Mouse (Mus musculus) spleen, postnatal 10 days (tissue): Measurements from ENCODE around the gene Nol4l.

Experiments
- DNase-seq, 2 experiments: peaks; one replicate each; pipeline ENCODE4 v3.0.0; 2021 to 2022; ENCODE audit warnings: low spot score in 2 of 2

The Nol4l gene

DNA sequence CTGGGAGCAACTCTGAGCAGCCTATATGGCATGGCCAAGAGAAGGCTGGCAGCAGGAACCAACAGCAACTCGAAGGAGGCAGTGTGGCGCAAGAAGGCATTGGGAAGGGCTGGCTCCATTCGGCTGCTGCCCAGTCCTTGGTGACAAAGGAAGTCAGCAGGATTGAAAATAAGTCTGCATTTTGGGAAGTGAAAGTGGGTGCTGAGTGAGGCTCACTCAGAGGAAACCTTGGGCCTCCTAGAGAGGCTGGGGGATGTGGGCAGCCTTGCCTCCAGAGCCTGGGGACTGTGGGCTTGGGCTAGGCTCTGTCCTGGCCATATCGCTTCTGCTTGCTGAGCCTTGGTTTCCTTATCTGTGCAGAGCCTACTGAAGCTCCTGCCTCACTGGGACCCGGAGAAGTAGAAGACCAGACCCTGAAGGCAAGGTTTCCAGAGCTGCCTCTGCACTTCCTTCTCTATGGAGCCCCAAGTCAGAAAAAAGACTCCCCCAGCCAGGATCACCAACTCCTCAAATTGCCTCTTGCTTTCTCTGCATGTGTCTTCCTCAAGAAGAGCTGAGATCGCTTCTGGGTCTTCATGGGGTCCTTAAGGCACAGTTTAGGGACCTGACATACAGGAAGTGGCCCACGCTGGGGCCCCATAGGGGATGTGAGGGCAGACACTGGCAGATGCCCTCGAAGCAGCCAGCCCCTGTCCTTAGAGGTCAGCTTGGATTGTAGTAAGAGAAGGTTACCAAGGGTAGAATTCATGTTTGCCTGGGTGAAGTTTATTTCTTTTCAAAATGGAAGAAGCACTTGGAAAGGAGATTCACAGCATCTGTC, 14.3 kb upstream of the Nol4l start:
- DNase-seq, result peak in 1 of 2 experiments; percentile 51

DNA sequence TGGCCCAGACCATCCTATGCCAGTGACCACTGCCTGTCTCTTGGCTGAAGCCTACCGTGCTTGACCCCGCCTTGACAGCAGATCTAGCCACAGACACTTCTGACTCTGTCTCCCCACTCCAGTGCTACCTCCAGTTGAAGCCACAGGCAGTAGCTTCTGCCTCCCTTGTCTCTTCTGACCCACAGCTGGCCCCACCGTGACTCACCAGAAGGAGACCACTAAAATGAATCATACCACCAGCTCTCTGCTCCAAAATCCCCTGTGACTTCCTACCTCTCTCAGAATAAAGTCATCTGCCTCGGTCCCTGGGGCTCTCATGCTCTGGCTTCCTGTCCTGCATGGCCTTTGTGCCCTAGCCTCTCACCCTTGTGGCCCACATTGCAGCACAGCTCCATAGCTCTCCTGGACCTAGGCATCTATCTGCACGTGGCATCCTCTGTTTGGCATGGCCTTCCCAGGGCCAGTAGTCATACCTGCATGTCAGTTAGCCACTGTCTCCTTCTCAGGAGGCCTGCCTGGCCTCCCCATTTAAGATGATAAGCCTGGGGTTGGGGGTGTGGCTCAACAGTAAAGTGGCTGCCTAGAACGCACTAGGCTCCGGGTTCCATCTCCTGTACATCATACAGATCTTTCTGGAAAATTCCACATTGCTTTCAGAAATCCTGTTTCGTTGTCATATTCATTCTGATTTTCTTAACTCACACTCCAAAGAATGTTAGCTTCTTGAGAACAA, 13.3 kb upstream of the Nol4l start:
- no peak for DNase-seq

DNA sequence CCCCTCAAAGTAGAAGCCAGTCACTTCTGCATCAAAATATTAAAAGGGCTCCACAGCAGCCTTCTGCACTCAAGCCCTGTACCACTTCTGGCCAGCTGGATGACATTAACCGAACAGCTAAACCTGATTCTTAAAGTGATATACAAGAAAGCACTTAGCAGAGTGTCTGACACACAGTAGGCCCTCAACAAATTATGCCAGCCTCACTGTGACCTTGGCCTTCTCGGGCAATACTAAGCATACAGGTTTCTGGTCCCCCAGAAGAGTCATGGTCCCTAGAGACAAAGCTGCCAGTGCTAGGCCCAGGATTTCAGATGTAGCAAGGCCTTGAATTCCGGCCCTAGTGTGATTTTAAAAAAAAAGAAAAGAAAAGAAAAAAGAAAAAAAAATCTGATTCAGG, 9.1 kb upstream of the Nol4l start:
- no peak for DNase-seq

DNA sequence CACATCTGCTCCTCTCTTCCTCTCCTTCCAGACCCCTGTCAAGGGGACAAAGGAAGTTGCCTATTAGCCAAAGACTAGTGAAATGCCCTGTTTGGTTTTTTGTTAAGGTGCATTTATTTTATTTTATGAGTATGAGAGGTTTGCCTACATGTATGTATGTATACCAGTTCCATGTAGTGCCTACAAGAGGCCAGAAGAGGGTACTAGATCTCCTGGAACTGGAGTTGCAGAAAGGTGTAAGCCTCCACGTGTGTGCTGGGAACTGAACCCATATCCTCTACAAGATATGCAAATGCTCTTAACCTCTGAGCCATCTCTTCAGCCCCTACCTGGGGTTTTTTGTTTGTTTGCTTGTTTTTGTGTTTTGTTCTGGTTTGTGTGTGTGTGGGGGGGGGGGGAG, 4.2 kb upstream of the Nol4l start:
- DNase-seq, result no peak

DNA sequence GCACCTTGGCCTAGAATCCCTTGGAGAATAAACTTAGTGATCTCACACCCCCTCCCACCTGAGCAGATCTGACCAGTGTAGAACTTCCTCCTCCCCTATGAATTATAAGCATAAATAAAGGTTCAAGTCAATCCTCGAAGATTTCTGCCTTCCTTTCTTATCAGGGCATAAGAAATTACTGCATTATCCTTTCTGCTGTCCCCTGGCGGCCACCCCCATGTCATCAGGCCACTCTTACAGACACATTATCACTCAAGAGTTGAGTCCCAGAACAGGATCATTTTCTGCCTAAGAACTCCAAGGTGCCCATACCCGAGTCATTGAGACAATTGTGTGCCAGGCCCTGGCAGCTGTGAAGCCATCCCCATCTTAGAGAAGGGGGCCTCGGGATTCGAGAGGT, 1.2 kb upstream of the Nol4l start:
- peak in 1 of 2 experiments; percentile 54 for DNase-seq

DNA sequence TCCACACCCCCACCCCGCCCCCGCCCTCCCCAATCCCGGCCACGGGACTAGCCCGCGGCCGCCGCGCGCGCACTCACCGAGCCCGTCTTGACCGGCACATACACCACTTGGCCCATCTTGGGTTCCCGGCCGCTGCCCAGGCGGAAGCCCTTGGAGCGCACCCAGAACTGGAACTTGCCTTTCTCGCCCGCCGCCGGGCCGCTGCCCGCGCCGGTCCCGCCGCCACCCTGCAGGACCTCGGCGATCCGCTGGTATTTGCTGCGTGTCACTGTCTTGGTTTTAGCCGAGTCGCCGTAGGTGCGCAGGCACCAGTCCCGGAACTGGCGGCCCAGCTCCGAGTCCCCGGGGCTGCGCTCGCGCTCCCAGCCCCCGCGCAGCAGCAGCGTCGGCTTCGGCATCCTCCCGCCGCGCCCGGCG, 398 bp downstream of the Nol4l start:
- peak; percentile 53 to 69 for DNase-seq

DNA sequence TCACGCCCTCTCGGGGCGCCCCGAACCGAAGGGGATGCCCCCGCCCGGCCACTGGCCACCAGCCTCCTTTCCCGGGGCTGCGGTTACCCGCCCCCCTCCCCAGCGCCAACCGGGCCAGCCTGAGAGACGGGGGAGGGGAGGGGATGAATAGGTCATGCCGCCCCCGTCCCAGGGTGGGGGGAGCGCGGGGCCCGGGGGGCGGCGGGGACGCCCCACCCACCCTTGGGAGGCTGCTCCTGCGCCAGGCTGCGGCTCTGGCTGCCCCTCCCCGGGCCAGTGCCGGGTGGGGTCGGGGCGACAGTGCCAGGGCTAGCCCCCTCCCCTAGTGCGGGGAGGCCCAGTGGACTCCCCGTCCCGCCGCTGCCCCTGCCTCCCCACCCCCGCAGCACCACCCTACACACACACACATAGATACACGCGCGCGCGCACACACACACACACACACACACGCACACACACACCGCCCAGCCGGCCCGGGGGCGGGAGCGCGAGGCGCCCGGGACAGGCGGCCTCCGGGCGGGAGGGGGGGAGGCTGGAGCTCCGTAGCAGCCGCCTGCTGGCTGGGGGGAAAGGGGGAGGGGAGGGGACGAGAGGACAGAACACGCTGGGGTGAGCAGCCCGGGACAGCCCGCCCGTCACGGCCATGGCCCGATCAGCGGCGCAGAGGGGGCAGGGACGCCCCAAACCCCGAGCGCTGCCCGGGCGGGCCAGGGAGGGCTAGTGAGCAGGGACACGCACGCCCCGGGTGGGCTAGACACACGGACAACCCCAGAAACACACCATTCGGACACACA, 1.0 kb downstream of the Nol4l start:
- peak in 1 of 2 experiments; percentile 61 for DNase-seq

DNA sequence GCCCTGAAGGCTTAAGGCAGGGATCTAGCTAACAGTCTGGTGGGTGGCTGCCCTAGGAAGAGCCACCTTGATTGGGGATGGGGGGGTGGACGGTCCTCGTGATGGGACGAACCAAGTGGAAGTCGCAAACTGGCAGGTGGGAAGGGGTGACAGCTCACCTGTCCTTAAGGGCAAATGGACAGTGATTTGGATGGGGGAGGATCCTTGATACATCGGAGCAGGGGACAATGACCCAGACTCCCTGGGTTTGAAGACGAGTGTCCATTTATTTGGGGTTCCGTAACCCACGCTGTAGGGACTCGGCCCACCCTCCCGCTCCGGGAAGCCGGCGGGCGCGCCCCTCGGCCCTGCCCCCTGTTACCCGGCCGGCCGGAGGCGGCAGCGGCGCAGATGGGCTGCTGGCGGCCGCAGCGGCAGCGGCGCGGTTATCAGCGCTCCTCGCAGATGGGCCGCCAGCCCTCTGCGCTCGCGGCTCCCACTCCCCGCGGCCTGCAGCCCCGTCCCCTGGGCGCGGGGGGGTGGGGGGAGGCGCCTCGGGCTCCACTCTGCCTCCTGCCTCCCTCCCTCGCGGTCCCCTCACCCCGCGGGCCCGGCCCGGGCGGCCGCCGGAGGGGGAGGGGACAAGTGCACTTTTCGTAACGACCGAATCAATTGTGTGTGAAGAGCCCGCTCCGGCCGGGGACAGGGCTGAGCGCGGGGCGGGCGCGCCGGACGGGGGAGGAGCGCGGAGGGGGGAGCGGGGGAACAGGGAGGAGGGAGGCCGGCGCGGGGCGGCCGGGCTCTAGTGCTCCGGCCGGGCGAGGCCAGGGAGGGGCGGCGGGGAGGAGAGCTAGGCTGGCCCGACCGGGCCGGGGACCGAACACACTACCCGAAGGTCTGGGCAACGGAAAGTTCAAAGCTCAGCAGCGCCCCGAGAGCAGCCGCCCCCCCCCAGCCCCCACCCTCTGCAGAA, 1.9 kb downstream of the Nol4l start:
- DNase-seq, result peak; percentile 54 to 61

DNA sequence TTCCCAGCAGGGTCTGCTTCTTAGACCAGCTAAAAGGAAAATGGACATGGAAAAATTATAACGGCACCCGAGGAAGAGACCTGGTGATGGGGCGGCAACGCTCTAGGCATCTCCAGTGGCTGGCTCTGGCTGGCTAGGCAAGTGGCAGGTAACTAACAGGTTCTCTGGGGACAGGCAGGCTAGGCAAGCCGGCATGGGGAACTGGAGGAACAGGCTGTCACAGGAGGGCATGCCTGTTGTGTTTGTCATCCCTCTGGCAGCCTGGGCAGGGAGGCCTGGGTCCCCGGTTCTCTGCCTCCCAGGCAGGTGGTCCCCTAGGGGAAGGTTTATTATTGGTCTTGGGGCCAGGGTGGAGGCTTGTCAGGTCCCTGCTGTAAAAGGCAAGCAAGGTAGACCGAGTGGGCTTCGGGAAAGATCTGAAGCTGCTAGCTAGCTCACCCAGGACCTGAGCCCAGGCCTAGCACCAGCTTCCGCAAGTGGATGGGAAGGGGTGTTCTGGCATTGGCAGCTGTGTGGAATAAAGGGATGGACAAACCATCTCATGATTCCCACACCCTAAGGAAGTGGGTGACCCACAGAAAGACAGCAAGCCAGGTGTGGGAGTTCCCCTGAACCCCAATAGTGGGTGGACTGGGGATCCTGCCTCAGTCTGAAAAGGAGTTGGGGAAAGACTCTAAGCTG, 2.8 kb downstream of the Nol4l start:
- DNase-seq, result peak in 1 of 2 experiments; percentile 40

DNA sequence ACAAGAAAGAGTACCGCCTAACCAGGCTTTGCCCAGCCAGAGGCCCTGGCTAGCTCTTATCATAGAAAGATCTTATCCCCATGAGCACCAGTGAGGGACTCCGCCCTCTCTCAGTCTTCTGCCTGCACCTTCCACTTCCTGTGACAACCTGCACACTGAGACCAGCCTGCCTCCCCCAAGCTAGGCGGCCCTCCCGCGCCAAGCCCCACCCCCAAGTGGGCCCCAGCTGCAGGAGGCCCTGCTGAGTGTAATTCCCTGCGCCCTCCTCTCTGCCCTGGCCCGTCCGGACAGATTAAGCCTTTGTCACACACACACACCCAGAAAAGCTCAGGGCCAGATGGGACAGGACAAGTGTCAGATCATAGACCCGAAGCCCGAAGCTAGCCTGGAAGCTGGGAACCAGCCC, 3.9 kb downstream of the Nol4l start:
- DNase-seq, result peak; percentile 62 to 75

DNA sequence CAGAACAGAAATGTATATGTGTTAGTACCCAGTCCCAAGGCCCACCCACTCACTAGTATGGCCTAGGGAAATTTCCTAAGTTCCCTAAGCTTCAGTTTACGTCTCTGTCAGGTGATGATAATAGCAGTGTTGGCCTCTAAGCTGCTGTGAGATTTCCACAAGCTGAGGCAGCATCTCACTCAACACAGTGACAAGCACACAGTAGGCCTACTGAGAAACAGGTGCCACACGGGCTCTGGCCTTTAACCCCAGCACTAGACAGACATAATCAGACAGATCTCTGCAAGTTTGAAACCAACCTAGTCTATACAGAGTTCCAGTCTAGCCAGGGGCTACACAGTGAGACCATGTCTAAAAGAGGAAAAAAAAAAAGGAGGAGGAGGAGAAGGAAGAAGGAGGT, 5.0 kb downstream of the Nol4l start:
- no peak for DNase-seq

DNA sequence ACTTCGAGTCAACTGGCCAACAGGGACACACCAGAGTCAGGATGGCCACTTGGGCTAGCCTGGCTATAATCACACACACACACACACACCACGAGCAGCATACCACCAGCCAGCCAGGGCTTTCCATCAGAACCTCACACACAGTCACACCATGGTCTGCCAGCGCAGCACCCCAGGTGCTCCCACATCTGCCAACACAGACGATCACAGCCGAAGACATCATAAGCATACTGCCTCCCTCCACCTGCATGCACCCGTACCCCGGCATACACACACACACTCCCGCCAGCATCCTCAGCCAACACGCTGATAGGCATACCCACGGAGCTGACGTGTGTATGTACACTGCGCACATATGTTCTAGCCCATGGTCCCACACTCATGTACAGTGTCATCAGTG, 6.1 kb downstream of the Nol4l start:
- no peak for DNase-seq

DNA sequence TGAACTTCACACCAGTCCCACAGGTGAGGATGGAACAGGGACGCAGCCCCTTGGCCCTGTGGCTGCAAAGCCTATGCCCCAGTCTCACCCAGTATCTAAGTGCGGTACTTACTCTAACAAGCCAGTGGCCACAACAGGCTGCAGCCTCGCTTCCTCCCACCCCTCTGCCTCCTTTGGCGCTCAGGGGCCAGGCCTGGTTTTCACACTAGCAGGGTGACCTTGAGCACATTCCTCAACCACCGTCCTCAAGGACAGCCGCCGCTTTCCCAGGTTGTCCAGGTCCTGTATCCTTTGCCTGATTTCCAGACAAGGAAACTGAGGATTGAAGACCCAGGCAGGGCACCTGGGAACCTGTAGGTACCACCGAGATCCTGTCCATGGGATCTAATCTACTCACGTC, 6.6 kb downstream of the Nol4l start:
- no peak for DNase-seq

DNA sequence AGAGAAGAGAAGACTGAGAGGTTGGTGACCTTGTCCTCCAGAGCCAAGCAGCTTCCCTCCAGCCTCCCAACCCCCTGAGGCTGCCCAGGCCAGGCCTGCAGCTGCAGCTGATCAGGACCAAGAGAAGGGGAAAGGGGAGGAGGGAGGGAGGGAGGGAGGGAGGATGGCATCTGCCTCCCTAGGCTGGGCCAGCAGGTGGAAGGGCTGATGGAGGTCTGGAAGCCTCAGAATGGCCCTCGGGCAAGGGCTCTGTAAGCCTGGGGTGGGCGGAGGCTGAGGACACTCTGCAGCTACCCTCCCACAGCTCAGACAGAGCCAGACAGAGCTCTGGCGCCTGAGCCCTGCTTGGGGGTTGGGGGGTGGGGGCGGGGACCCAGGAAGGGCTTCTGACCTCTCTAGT, 7.5 kb downstream of the Nol4l start:
- DNase-seq, result no peak

DNA sequence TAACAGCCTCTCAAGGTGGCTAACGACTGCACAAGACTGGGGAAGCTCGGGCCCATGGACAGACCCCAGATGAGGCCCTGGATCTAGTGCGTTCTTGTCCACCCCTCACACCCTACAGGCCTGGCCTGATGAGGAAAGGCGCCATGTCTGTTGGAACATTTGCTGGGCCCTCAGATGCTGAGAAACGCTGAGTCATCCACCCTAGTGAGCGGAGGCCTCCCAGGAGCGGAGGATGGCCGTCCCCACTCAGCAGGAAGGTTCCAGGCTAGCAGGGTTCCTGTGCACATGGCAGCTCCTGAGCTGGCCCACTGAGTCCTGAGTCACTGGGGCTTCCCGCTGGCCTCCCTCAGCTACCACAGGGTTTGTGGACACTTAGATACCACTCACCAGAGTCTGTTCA, 9.7 kb downstream of the Nol4l start:
- no peak for DNase-seq

DNA sequence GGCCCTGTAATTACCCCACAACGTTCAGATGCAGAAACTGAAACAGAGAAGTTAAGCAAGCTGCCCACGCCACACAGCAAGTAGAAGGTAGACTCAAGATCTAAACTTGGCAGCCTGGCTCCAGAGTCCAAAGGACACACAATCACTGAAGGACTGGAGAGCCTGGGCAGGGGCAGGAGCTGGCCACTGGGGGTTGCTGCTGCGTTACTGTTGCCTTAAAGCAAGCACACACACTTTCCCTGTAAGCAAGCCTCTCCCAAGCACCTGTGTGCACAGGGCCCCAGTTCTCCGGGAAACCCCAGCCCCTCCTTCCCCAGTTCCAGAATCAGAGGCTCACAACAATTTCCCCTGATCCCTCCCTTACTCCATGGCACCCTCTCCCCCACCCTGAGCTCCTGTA, 12.8 kb downstream of the Nol4l start:
- DNase-seq, result no peak

DNA sequence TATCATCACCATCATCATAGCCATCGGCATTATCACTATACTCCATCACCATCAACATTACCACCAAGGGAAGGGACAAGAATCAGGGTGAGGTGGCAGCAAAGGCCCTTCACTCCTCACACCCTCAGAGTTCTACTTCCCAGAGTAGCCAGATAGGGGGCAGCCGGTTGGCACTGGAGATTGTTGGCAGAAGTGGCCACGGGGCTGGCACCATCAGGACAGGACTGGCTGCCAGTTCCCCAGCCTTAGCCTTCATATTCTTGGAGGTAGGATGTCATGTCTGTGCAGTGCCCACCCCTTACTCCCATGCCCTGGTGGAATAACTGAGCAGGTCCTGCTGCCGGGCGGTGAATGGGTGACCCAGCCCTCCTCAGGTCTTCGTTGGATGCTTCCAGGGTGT, 14.2 kb downstream of the Nol4l start:
- no peak for DNase-seq

DNA sequence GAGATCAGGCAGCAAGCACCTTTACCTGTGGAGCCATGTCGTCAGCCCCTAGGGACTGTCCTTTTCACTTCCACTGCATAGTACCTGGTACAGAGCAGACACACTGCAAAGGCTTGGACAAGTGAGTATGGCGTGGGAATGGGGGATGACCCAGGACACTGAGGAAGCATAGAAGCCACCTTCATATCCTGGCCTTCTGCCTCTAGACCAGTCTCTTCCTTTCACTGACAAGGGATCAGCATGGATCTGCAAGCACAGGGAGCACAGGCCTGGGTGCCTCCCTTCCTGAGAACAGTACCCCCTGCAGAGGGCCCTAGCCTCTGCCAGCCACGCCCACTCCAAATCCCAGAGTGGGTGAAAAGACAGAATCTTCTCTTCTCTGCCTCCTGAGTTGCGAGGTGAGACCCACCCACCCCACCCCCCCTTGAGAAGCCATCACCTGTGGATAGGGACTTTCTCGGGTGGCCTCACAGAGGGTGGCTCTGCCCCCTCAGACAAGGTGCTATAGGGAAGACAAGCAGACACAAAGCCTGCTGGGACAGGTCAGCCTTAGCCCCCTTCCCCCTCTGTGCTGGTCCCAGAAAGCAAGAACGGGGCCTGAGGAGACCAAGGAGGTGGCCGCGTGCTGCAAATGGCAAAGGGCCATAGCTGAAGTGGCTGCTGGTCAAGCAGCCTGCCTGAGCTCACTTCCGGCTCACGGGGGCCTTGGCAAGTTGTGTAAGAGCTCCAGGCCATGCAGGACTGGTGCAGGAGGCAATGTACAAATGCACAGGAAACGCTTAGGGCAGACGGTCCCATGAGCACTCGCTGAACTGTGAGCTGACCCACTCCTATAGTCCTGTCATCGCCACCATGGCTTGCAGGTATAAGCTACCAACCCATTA, 15.0 kb downstream of the Nol4l start:
- no peak for DNase-seq

DNA sequence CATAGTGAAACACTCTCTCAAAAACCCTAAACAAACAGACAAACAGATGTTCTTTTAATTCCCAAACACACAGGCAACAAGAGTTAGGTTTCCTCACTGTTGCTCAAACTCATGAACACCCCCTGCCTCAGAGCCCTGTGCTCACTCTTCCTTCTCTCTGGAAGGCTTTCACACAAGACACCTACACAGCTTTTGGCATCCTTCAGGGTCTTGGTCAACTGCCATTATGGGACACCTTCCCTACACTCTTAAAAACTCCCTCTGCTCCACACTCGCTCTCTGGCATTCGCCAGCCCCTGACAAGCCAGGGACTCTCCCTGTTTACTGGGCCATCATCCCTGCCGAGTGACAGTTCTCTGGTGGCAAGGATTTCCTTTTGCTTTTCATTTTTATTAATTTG, 15.8 kb downstream of the Nol4l start:
- no peak for DNase-seq
